Mouse (Mus musculus) skeletal muscle tissue, adult 2 months (tissue): Measurements from ENCODE around the gene Naa50.

Experiments used
- DNase-seq: peaks from one replicate; pipeline ENCODE4 v3.0.0-alpha.2; 2012; ENCODE audit warnings: low read depth, low spot score

The Naa50 gene

GRCm38 (mm10) chr16:44200146-44200545 is 60.5 kb downstream of the Naa50 start:
- peak; percentile 62 for DNase-seq

DNA sequence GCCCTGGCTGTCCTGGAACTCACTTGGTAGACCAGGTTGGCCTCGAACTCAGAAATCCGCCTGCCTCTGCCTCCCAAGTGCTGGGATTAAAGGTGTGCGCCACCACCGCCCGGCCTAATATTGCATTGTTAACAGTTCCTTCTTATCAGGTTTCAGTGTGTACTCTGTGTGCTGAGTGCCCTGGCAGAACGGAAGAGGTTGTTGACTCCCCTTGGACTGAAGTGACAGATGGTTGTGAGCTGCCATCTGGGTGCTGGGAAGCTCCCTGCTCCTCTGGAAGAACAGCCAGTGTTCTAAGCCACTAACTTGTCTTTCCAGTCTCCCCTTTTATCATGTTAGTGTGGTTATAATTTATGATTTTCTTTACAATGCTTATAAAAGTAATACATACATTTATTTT is 64.7 kb downstream of the Naa50 start:
- peak; percentile 49 for DNase-seq

- no peak for DNase-seq
These were observed 66.3 kb downstream of the Naa50 start for GRCm38 (mm10) chr16:44205973-44206372.

- no peak for DNase-seq
These were observed 70.8 kb downstream of the Naa50 start for GRCm38 (mm10) chr16:44210156-44211053.

DNA sequence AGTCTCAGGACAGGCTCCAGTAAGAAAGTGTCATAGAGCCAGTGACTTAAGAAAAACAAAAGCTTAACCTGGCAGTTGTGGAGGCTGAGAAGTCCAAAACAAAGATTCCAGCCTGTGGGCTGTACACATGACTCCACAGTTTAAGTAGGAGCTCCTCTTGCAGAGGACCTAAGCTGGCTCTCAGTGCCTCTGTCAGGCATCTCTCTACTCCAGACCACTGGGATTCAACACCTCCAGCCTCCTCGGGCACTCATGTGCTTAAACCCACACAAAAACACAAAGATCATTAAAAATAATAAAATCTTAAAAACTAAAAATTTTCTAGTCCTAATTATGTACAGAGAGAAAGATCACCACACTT is 71.4 kb downstream of the Naa50 start:
- no peak for DNase-seq

GRCm38 (mm10) chr16:44212703-44213102 is 73.1 kb downstream of the Naa50 start:
- no peak for DNase-seq
